Mouse (Mus musculus) hematopoietic stem cell, adult 5-6 weeks (primary cell): Measurements from ENCODE around the gene Wwc1. TPM values are rescaled to one million over a fixed set of nuclear protein-coding genes. Genes with fewer than 3 reads are reported as not detected.
"Not testable (repeated sequence)": the region's sequence is repeated elsewhere in the genome, so short reads cannot be mapped to it uniquely, and the experiment has no call there.

ENCODE experiments used
- ATAC-seq, 2 experiments: fragments of 125-278 bp in 1 of 2; replicated peaks in 1 of 2; 2 replicates each; pipeline ENCODE4 v1.8.0; 2016 to 2017; ENCODE audit warnings: inconsistent platforms in 2 of 2, mild to moderate bottlenecking in 2 of 2, moderate number of reproducible peaks in 2 of 2, low read depth in 1 of 2, moderate TSS enrichment in 1 of 2; ENCODE audit not compliant: low FRiP score in 2 of 2, poor library complexity in 2 of 2, severe bottlenecking in 2 of 2, insufficient read depth in 1 of 2, low TSS enrichment in 1 of 2
- total RNA-seq: library from RNA; stranded (forward); fragments of 172-1452, 232-1000 nt; gene quantifications from 2 replicates; pipeline ENCODE4 v1.2.3, GENCODE M21; 2017

The Wwc1 gene
- total RNA-seq, 1 experiment from 2014 or later: 0.05 TPM

DNA sequence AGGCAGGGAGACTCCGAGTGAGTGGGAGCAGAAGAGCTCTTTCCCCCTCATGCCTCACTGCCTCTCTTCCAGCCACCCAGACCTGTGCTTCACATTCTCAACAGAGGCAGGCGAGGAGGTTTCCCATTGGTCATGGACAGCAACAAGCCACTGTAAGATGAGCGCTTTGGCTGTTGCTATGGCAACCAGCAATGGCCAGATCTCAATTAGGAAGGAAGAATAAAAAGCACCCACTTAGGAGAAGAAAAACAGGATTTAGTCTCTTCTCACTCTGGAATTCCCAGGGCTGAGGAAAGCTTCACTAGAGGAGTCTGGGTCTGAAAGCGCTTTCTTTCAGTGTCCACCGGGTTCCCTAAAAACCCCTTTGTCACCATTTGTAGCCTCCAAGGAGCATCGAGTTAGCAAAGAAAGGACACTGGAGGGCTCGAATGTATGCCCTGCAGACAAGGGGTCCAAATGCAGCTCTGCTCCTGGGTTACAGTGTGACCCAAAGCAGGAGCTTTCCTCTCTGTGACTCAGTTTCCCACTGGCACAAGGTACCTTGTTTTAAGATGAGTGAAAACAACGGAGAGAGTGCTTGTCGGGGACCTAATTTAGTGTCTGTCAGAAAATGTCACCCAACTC, 115.2 kb downstream of the Wwc1 start:
- no peak for ATAC-seq

DNA sequence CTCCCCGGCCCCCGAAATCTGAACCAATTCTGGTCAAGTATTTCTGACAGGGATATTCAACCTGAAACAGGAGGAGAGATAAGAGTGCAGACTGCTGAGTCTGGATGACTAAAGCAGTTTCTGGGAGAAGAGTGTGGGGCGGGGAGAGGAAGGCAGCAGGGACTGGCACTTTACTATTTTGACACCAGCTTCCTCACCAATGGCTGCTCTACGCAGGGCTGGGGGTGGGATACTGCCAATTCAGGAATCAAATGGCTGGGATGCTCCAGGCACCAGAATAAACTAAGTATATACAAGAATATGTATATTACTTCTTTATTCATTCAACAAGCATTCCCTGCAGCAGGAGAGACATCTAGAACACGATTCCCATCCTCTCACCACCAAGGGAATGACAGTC, 116.7 kb downstream of the Wwc1 start:
- no peak for ATAC-seq

DNA sequence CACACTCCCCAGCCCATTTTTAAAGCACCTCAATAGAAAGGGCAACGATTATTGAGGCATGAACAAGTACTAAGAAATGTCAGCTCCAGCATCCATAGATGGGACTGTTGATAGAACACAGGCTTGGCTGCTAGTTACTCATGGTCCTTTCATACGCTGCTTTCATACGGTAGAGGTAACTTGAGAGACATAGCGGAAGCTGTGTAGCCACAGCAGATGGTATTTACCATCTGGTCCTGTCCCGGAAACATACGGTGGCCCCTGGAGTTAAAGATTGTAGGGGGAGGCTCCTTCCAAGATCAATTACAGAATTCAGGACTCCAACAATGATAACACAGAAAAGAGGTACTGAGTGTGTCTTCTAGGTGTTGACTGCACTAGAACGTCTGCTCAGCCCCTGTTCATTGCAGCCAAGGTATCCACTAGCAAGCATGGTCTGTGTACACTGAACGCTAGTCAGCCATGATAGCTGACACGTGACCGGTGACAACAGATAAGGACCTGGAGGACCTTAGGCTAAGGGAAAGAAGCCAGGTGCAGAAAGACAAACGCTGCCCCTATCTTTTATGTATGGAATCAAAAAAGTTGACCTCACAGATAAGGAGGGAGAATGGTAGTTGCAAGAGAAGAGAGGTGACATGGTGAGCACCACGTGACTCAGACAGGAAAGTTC, 122.8 kb downstream of the Wwc1 start:
- ATAC-seq: no peak

DNA sequence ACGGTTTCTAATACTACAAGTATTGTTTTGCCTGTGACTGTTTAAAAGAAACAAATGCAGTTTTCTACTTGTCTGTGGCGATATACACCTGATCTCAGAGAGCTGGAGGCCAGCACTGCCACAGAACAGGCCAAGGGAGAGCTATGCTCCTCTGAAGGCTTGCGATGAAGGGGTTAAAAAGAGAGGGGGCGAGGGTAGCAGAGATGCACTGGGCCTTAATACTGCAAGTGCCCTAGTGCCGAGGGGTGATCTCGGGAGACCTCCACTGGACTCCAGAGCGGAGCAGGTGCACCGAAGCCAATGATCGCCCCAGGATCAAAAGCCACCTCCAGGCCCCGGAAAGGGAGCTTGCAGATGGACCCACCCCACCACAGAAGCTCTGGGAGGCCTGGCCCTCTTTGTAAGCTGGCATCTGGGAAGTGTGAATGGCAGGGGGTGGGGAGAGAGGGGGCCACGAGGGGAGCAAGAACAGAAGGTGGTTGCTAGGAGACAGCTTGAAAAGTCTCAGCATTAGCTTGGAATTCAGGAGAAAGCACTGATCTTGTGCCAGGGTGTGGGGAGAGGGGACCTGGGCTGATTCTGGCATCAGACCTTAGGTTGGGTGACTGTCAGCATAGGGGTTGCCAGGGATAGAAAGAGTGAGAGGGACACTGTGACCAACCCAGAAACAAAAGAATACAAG, 123.8 kb downstream of the Wwc1 start:
- ATAC-seq: no peak

- no peak for ATAC-seq
These were observed 124.8 kb downstream of the Wwc1 start for GRCm38 (mm10) chr11:35855567-35855966.

GRCm38 (mm10) chr11:35854941-35855340, 125.4 kb downstream of the Wwc1 start:
- no peak for ATAC-seq

DNA sequence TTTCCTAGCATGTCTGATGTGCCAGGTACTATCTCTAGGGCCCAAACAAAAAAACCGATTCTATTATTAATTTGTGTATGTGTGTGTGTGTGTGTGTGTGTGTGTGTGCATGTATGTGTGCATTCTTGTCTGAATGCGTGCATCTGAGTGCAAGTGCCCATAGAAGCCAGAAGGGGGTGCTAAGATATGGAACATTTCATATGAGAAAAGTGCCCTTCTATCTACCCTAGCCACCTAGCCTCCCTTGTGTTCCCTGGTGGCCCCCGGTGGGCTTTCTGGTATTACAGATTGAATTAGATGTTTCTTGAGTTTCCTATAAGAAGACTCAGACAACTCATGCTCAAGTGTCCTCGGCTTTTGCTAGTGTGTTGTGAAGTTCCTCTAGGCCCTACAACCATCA, 126.7 kb downstream of the Wwc1 start:
- no peak for ATAC-seq

- ATAC-seq: peak in 1 of 2 experiments; percentile 30; a peak in 2 of 4 replicates
These were observed 127.6 kb downstream of the Wwc1 start for GRCm38 (mm10) chr11:35852731-35853130.

GRCm38 (mm10) chr11:35844299-35844698, 136.0 kb downstream of the Wwc1 start:
- no peak for ATAC-seq

- ATAC-seq: not testable (repeated sequence)
These were observed 137.8 kb downstream of the Wwc1 start for GRCm38 (mm10) chr11:35842560-35842959.

- peak; percentile 8 to 23; a peak in 2 of 4 replicates for ATAC-seq
These were observed 138.5 kb downstream of the Wwc1 start for GRCm38 (mm10) chr11:35841738-35842325.

DNA sequence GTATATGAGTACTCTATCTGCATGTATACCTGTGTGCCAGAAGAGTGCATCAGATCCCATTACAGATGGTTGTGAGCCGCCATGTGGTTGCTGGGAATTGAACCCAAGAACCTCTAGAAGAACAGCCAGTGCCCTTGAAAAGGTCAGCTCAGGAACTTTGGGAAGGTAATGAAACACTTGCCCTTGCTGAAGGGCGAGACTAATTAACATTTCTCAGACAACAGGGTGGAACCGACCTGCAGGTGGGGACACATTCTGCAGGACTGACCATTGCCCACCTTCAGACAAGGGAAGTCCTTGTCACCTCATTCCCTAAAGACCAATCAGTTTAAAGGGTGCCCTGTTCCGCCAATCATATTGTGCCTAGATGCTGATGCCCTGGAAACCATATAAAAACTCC, 139.5 kb downstream of the Wwc1 start:
- not testable (repeated sequence) for ATAC-seq

DNA sequence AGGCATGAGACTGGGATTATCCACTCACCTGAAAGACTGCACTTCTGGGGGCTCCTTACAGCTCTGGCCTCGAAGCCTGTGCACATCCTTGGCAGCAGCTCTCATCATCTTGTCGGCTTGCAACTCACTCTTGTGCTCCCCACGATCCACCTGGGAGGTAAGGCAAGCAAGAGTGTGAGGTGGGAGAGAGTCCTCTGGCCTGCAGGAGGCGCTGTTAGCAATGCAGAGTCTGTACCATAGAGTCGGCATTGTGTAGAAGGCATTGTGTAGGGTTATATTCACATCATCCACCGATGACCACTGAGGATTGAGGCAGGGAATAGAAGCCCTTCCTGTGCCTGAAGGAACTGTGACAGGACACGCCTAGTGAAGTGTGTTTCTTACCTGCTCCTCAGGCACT, 140.0 kb downstream of the Wwc1 start:
- no peak for ATAC-seq

- ATAC-seq: peak; percentile 80 to 85
These were observed 141.7 kb downstream of the Wwc1 start for GRCm38 (mm10) chr11:35838345-35839338.

DNA sequence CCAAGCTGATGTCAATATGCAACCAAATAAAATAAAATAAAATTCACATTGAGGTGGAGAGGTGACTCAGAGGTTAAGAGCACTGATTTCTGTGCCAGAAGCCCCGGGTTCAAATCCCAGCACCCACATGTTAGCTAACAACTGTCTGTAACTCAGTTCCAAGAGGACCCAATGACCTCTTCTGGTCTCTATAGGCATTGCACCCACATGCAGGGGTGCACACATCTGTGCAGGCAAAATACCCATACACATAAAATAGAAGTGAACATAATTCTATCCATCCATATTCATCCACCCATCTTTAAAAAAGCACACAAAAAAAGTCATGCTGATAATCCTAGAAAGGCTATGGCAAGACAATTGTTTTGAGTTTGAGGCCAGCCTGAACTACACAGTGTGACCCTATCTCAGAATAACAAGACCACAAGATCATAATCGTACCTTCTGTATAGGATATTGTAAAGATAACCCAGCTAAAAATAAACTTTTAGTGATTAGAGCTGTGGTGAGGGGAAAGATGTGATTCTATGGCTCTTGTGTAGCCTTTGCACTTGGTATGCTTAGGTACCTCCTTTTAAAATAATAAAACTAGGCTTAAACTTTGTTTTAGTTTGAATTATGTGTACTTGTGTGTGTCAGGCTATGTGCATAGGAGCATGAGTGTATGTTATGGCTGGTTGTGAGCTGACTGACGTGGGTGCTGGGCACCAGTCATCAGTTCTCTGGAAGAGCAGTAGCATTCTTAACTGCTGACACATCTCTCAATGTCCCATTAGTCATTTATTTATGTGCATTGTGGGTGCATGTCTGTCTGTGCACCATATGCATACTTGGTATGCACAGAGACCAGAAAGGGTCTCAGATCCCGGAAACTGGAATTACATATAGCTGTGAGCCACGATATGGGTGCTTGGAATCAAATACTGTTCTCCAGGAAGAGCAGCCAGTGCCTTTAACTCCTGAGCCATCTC, 142.9 kb downstream of the Wwc1 start:
- ATAC-seq: no peak
